Mouse (Mus musculus) hindbrain, embryonic 12.5 days (tissue): ENCODE measurements at regions not wholly inside any gene's neighbourhood (a gene's known extent, or its start where the extent isn't known, plus 50 kb on each side); places are given as distances from the start of the nearest gene placed in this dataset.
"Not testable (repeated sequence)": the region's sequence is repeated elsewhere in the genome, so short reads cannot be mapped to it uniquely, and the experiment has no call there.

Experiments used
- ATAC-seq: fragments of 200-750 bp; cut with Nextera tagmentation; 2 replicates; pipeline ENCODE4 v1.8.0; 2017; ENCODE audit warnings: moderate TSS enrichment; ENCODE audit not compliant: low FRiP score
- H3K27ac ChIP-seq: fragments of 300-500 bp; sonication (generic); 2 replicates; pipeline ENCODE4 v1.5.1; 2016; ENCODE audit warnings: mild to moderate bottlenecking
- H3K27me3 ChIP-seq: fragments of 300-500 bp; sonication (generic); 2 replicates; pipeline ENCODE4 v1.6.1; 2016; ENCODE audit warnings: mild to moderate bottlenecking
- H3K36me3 ChIP-seq: fragments of 300-500 bp; sonication (generic); 2 replicates; pipeline ENCODE4 v1.6.1; 2016; ENCODE audit warnings: mild to moderate bottlenecking
- H3K4me1 ChIP-seq: fragments of 300-500 bp; sonication (generic); 2 replicates; pipeline ENCODE4 v1.6.1; 2016
- H3K4me2 ChIP-seq: fragments of 300-500 bp; sonication (generic); replicated peaks from 2 replicates; pipeline ENCODE4 v1.6.1; 2016; ENCODE audit warnings: mild to moderate bottlenecking
- H3K4me3 ChIP-seq: fragments of 300-500 bp; sonication (generic); 2 replicates; pipeline ENCODE4 v1.5.1; 2016; ENCODE audit warnings: mild to moderate bottlenecking
- H3K9ac ChIP-seq: fragments of 300-500 bp; sonication (generic); 2 replicates; pipeline ENCODE4 v1.6.1; 2016; ENCODE audit warnings: mild to moderate bottlenecking, moderate library complexity
- H3K9me3 ChIP-seq: fragments of 300-500 bp; sonication (generic); replicated peaks from 2 replicates; pipeline ENCODE4 v1.6.1; 2016; ENCODE audit warnings: mild to moderate bottlenecking
- WGBS: fragments of 180-500 bp; shearing (Covaris S2); methylation state at CpG from one replicate; pipeline ENCODE4 v1.1.7; 2016; 5-methylcytosine and 5-hydroxymethylcytosine counted together

GRCm38 (mm10) chr11:23079936-23080794 is 72.8 kb downstream of the Fam161a start:
- no peaks in the 10 kb centered on the region for H3K4me1 ChIP-seq
- H3K36me3 ChIP-seq = no peaks in the 10 kb centered on the region
- H3K9ac ChIP-seq = no peak overlapping the region
- H3K4me3 ChIP-seq = no peak overlapping the region
- no peaks in the 10 kb centered on the region for H3K27me3 ChIP-seq
- H3K27ac ChIP-seq = no peak overlapping the region
- no peaks in the 10 kb centered on the region for H3K9me3 ChIP-seq
- ATAC-seq = no peak
- H3K4me2 ChIP-seq = no peak overlapping the region
- WGBS = 57% methylated on average over 3 of the region's 3 CpGs

- 59% methylated on average over 4 of the region's 4 CpGs for WGBS
- no peak for ATAC-seq
- Histone ChIP-seq H3K4me3 (no peak overlapping the region), H3K36me3 (no peaks in the 10 kb centered on the region), H3K27me3 (no peaks in the 10 kb centered on the region), H3K27ac (no peak overlapping the region), H3K9ac (no peak overlapping the region), H3K4me2 (no peak overlapping the region), H3K9me3 (no peaks in the 10 kb centered on the region), H3K4me1 (no peaks in the 10 kb centered on the region)
These were observed 74.3 kb downstream of the Fam161a start for GRCm38 (mm10) chr11:23081616-23082015.

GRCm38 (mm10) chr11:23083811-23084210 is 76.5 kb downstream of the Fam161a start:
- 86% methylated on average over 2 of the region's 2 CpGs for WGBS
- ATAC-seq = not testable (repeated sequence)

GRCm38 (mm10) chr11:23095287-23095686 is 88.0 kb downstream of the Fam161a start:
- Histone ChIP-seq H3K9ac (no peak overlapping the region), H3K27ac (no peak overlapping the region), H3K4me1 (no peaks in the 10 kb centered on the region), H3K36me3 (no peaks in the 10 kb centered on the region), H3K27me3 (no peaks in the 10 kb centered on the region), H3K9me3 (no peaks in the 10 kb centered on the region; the same call in 1 of the 2 replicates), H3K4me3 (no peak overlapping the region), H3K4me2 (no peak overlapping the region)
- WGBS = 82% methylated on average over 5 of the region's 5 CpGs
- ATAC-seq = no peak

More at GRCm38 (mm10) chr11:23083811-23084210, 76.5 kb downstream of the Fam161a start:
- not testable (repeated sequence) for H3K27ac ChIP-seq, H3K9ac ChIP-seq, H3K36me3 ChIP-seq, H3K27me3 ChIP-seq, H3K9me3 ChIP-seq, H3K4me1 ChIP-seq, H3K4me3 ChIP-seq, H3K4me2 ChIP-seq

GRCm38 (mm10) chr11:23095723-23096122 is 88.4 kb downstream of the Fam161a start:
- not testable (repeated sequence) for H3K4me1 ChIP-seq, H3K27ac ChIP-seq, ATAC-seq, H3K4me2 ChIP-seq, H3K4me3 ChIP-seq, H3K36me3 ChIP-seq, H3K9ac ChIP-seq, H3K27me3 ChIP-seq, H3K9me3 ChIP-seq
- WGBS = 50% methylated on average over 1 of the region's 1 CpGs

GRCm38 (mm10) chr11:23096451-23097222 is 89.3 kb downstream of the Fam161a start:
- Histone ChIP-seq H3K27me3 (no peaks in the 10 kb centered on the region), H3K9me3 (no peaks in the 10 kb centered on the region; the same call in 1 of the 2 replicates), H3K27ac (no peak overlapping the region), H3K4me3 (no peak overlapping the region), H3K9ac (no peak overlapping the region), H3K4me2 (no peak overlapping the region), H3K36me3 (no peaks in the 10 kb centered on the region), H3K4me1 (no peaks in the 10 kb centered on the region)
- 70% methylated on average over 2 of the region's 2 CpGs for WGBS
- no peak for ATAC-seq

GRCm38 (mm10) chr11:23097223-23097490 is 89.8 kb downstream of the Fam161a start:
- no peaks in the 10 kb centered on the region for H3K27me3 ChIP-seq
- WGBS = 75% methylated on average over 2 of the region's 2 CpGs
- no peaks in the 10 kb centered on the region; the same call in 1 of the 2 replicates for H3K9me3 ChIP-seq
- no peaks in the 10 kb centered on the region for H3K36me3 ChIP-seq
- no peak overlapping the region for H3K4me3 ChIP-seq
- no peak overlapping the region for H3K9ac ChIP-seq
- no peak for ATAC-seq
- H3K4me2 ChIP-seq = no peak overlapping the region
- no peaks in the 10 kb centered on the region for H3K4me1 ChIP-seq
- H3K27ac ChIP-seq = no peak overlapping the region

- WGBS = 81% methylated on average over 9 of the region's 9 CpGs
- Histone ChIP-seq H3K36me3 (no peaks in the 10 kb centered on the region), H3K4me2 (no peak overlapping the region), H3K4me3 (no peak overlapping the region), H3K4me1 (no peaks in the 10 kb centered on the region), H3K9me3 (peaks cover 20% of the 10 kb centered on the region), H3K9ac (no peak overlapping the region), H3K27me3 (no peaks in the 10 kb centered on the region), H3K27ac (no peak overlapping the region)
- ATAC-seq = no peak
These were observed 107.3 kb downstream of the Fam161a start for GRCm38 (mm10) chr11:23114636-23115035.

GRCm38 (mm10) chr11:23120533-23121210 is 113.3 kb downstream of the Fam161a start:
- Histone ChIP-seq H3K27ac (no peak overlapping the region), H3K4me2 (no peak overlapping the region), H3K9me3 (no peaks in the 10 kb centered on the region), H3K9ac (no peak overlapping the region), H3K27me3 (no peaks in the 10 kb centered on the region), H3K36me3 (no peaks in the 10 kb centered on the region), H3K4me3 (no peak overlapping the region), H3K4me1 (peaks cover 7% of the 10 kb centered on the region)
- WGBS = 82% methylated on average over 11 of the region's 11 CpGs
- no peak for ATAC-seq

- Histone ChIP-seq H3K27me3 (no peaks in the 10 kb centered on the region), H3K9ac (peak overlapping the region; percentile 42), H3K4me2 (peak overlapping the region; percentile 67), H3K4me3 (peak overlapping the region; percentile 33), H3K36me3 (no peaks in the 10 kb centered on the region), H3K27ac (no peak overlapping the region), H3K4me1 (peaks cover 7% of the 10 kb centered on the region), H3K9me3 (no peaks in the 10 kb centered on the region)
- WGBS = 4% methylated on average over 25 of the region's 25 CpGs
- ATAC-seq = peak; percentile 97
These were observed 117.0 kb downstream of the Fam161a start for GRCm38 (mm10) chr11:23124198-23124951.

- no peak overlapping the region for H3K9ac ChIP-seq
- H3K36me3 ChIP-seq = no peaks in the 10 kb centered on the region
- H3K27me3 ChIP-seq = no peaks in the 10 kb centered on the region
- no peak overlapping the region for H3K27ac ChIP-seq
- ATAC-seq = no peak
- 68% methylated on average over 1 of the region's 1 CpGs for WGBS
- no peaks in the 10 kb centered on the region for H3K4me1 ChIP-seq
- no peak overlapping the region for H3K4me3 ChIP-seq
- H3K9me3 ChIP-seq = no peaks in the 10 kb centered on the region
- H3K4me2 ChIP-seq = no peak overlapping the region
These were observed 123.8 kb downstream of the Fam161a start for GRCm38 (mm10) chr11:23131122-23131521.

GRCm38 (mm10) chr11:23131632-23132031 is 124.2 kb upstream of the Xpo1 start:
- no peak overlapping the region for H3K9ac ChIP-seq
- no peaks in the 10 kb centered on the region for H3K27me3 ChIP-seq
- no peak overlapping the region for H3K27ac ChIP-seq
- H3K4me2 ChIP-seq = no peak overlapping the region
- ATAC-seq = no peak
- H3K9me3 ChIP-seq = no peaks in the 10 kb centered on the region
- H3K4me3 ChIP-seq = no peak overlapping the region
- H3K36me3 ChIP-seq = no peaks in the 10 kb centered on the region
- WGBS = 76% methylated on average over 1 of the region's 1 CpGs
- H3K4me1 ChIP-seq = no peaks in the 10 kb centered on the region
